Mouse (Mus musculus) left cerebral cortex, postnatal 10 days (tissue): ENCODE data around the gene Xcr1. TPM values are rescaled to one million over a fixed set of nuclear protein-coding genes. Genes with fewer than 3 reads are reported as not detected.

Experiments used
- DNase-seq, 2 experiments: peaks; one replicate each; pipeline ENCODE4 v3.0.0; 2021 to 2022; ENCODE audit warnings: low spot score in 2 of 2, mixed read lengths in 1 of 2; ENCODE audit errors: extremely low spot score in 1 of 2
- intact Hi-C: fragments of 180-260 bp; cut with DNase I; formaldehyde crosslinking; loops from one replicate; pipeline ENCODE4 v1.15.1; 2025
- total RNA-seq, 2 experiments: library from RNA; stranded (reverse); gene quantifications; 2 replicates each; pipeline ENCODE4 v1.2.3; 2021

Gene Xcr1
- total RNA-seq, 2 experiments from 2014 or later, result not detected

DNA sequence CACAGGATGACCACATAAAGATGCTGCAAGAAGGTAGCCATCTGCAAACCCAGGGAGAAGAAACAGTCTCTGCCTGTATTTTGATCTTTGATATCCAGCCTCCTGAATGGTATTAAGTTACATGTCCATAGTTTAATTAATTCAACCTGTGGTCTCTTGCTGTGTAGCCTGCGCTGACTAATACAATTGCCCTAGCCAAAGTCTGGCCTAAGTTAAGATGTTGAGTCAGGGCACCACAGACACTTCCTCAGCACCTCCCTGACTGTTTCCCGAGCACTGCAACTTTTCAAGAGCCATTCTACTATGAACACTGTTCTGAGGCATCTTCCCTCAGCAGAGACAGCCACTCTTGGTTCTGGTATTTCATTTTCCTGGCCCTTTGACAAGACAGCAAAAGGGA is 43.2 kb downstream of the Xcr1 start:
- no peak for DNase-seq
- intact Hi-C loops, result no loop called here

- no peak for DNase-seq
- intact Hi-C loops, result no loop called here
Observed at GRCm38 (mm10) chr9:123815996-123816395, 45.8 kb downstream of the Xcr1 start.

DNA sequence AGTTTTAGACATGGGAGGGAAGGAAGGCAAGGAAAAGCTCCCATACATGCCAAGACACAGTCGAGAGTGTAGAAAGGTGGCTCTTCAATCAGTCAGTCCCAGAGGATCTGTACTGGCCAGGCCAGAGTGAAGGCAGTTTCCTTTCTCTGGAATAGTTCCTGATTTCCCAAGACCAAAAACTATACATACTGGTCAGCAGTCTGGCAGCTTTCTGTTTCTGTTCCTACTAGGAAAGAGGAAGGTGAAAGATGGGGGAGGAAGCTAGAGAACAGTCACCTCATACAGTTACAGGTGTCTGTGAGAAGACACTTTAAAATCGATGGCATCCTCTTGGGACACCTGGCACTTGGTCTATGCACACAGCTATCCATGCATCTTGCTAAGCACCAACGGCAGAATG is 46.4 kb downstream of the Xcr1 start:
- no peak for DNase-seq
- intact Hi-C loops, result no loop called here

DNA sequence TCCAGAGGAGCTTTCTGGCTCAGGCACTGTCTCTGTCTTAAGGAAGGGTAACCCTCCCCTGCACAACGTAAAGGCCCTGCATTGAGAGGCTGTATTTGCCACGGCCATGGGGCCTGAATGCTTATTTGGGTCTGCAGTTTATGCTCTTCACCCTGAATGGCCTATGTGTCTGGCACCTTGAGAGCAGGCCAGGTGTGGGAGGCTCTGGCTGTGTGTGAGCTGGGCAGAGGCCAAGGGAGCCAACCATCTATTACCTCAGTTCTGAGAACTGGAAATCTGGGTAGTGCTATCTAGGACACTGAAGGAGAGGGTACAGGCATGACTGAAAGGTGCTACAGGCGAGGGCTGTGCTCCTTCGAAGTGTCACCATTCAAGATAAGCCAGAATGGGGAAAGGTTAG is 47.0 kb downstream of the Xcr1 start:
- intact Hi-C loops, result no loop called here
- DNase-seq, result no peak

GRCm38 (mm10) chr9:123814326-123814725 is 47.5 kb downstream of the Xcr1 start:
- DNase-seq, result no peak
- intact Hi-C loops, result no loop called here

- DNase-seq, result no peak
- intact Hi-C loops, result no loop called here
Observed at GRCm38 (mm10) chr9:123811831-123812230, 50.0 kb downstream of the Xcr1 start.

- intact Hi-C loops, result no loop called here
- no peak for DNase-seq
Observed at GRCm38 (mm10) chr9:123808583-123808982, 53.2 kb downstream of the Xcr1 start.

DNA sequence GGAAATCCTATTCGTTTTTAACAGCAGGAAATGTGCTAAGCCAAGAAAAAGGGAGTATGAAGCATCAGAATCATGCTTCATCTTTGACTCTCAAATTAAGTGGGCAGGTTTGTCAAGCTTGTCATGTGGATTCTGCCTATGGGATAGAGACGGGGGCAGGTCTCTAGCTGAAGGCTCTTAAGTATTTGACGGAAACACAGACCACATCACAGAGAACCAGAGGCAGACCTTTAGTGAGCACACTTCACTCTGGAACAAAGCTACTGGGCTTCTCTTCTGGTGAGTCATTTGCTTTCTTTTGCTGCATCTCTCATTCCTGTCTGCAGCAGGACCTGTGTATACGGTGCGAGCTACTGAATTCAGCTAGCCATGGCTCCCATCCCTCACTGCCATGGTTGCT is 55.6 kb downstream of the Xcr1 start, which contains the start of gene Cxcr6:
Cxcr6 (plus strand) TSS at position 209 of the 400 bp plus-strand sequence.
- DNase-seq, result no peak
- intact Hi-C loops, result no loop called here

- intact Hi-C loops, result no loop called here
- no peak for DNase-seq
Observed at GRCm38 (mm10) chr9:123805241-123805640, 56.6 kb downstream of the Xcr1 start.

DNA sequence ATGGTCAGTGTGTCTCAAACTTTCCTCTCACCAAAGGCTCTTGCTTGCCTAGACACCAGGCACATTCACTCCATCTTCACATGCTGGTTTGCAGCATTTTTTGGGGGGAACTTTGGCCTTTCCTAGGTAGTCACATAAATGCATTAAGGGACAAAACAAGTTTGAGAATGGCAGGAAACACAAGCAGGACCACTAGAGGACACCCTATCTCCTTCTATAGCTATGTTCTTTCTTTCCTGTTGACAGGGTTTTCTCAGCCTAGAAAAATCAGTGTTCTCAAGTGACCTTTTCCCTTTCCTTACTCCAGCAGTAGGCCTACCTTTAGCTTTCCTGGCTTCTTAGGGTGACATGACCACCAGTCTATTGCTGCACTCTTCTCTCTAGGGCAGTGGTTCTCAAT is 58.9 kb downstream of the Xcr1 start:
- no peak for DNase-seq
- intact Hi-C loops, result no loop called here

GRCm38 (mm10) chr9:123802421-123802820 is 59.4 kb downstream of the Xcr1 start:
- no peak for DNase-seq
- intact Hi-C loops, result no loop called here

Other genes starting within 250 kb of the Xcr1 start
- gene Slc6a20b, start 229.5 kb downstream of the Xcr1 start, total RNA-seq, result under 1 TPM; 0.61 to 0.75 TPM
- under 1 TPM; 0.10 to 0.17 TPM for gene Ccr9, start 183.6 kb downstream of the Xcr1 start, total RNA-seq
- gene Slc6a20a, start 183.1 kb downstream of the Xcr1 start, total RNA-seq, result 10 to 100 TPM; 15.2 to 16.2 TPM
- 10 to 100 TPM; 72.3 to 72.9 TPM for gene Lztfl1, start 144.3 kb downstream of the Xcr1 start, total RNA-seq
- gene Cxcr6, start 55.6 kb downstream of the Xcr1 start, total RNA-seq, result not detected
- 10 to 100 TPM; 20.5 to 21.1 TPM for gene Fyco1, start 10.1 kb downstream of the Xcr1 start, total RNA-seq
- 1 to 10 TPM; 1.2 to 1.9 TPM for gene Ccr1, start 106.7 kb upstream of the Xcr1 start, total RNA-seq
- gene Ccr1l1, start 116.4 kb upstream of the Xcr1 start, total RNA-seq, result not detected
- gene Ccr3, start 159.9 kb upstream of the Xcr1 start, total RNA-seq, result under 1 TPM in 1 of 2 experiments, not detected in 1; 0.10 TPM
- gene Ccr2, start 239.9 kb upstream of the Xcr1 start, total RNA-seq, result under 1 TPM; 0.06 to 0.24 TPM